Comparison of ENCODE assay signal across 9 mouse cellular contexts in the genomic region with DNA sequence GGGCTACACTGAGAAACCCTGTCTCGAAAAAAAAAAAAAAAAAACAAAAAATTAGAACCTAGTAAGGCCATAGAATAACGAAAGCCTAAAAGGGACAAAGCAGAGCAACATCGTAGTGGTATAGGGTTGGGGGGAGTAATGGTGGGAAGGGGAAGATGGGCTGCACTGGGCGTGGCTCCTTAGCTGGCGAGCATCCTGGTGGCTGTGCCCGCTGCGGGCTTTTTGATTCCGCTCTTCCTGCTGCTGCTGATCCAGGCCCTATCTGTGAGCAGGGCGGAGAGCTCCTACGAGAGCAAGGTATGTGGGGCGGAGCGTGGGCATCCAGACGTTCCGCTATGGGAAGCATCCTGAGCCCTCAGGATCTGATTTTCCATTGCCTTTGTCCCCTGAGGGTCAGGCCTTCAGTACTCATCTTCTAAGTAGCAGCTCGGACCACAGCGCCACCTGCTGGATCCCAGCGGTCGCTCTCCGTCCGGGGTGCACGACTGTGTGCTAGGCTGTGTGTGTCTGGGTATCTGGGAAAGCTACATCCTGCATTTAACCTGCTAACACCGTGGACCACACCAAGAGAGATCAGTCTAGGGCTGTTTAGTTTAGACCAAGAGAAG. TPM values are rescaled to one million over a fixed set of nuclear protein-coding genes. Genes with fewer than 3 reads are reported as not detected.
A peak's percentile ranks its signal among the peaks of the same experiment; 100 is the strongest.
DNase-seq lines count a peak whose midpoint lies in the region; ATAC-seq lines count a peak whose summit lies in the region.
"Had no signal": no experiment of that assay in that cellular context is flagged by ENCODE, and none has a peak within 500 bp of the region (broad histone marks: within the 10 kb centered on the region; RNA-seq: fewer than 3 reads in every experiment).

No protein-coding gene starts in this region.

- H3K27ac ChIP-seq in hindbrain, embryonic 12.5 days: no peak overlapping the region

- WGBS in hindbrain, embryonic 12.5 days: 10% methylated on average over 22 of the region's 22 CpGs

- no peaks in the 10 kb centered on the region for H3K4me1 ChIP-seq in hindbrain, embryonic 12.5 days

- 0 out of 2 replicates have a peak, but pooled peaks cover 3% of the 10 kb centered on the region for H3K27me3 ChIP-seq in hindbrain, embryonic 12.5 days

- H3K9ac ChIP-seq in hindbrain, embryonic 12.5 days: peak overlapping the region; percentile 59; the same call in 1 of the 2 replicates

- H3K36me3 ChIP-seq in hindbrain, embryonic 12.5 days: no peaks in the 10 kb centered on the region

- H3K4me2 ChIP-seq in hindbrain, embryonic 12.5 days (replicated peaks): peak overlapping the region; percentile 63

- ATAC-seq in hindbrain, embryonic 12.5 days (ENCODE audit: low FRiP score): peak; percentile 94

- peak; percentile 88 for DNase-seq in MN1 (ENCODE audit: low spot score)
- DNase-seq in cerebellum, adult 9-10 months: peak; percentile 91
- DNase-seq in frontal cortex, adult 2 months (ENCODE audit: extremely low spot score in 1 of 2, low spot score in 1 of 2): peak; percentile 44 to 93
- DNase-seq in layer of hippocampus, postnatal 36 days: peak; percentile 84 to 86
- DNase-seq in lung, postnatal 36 days: peak; percentile 89
- DNase-seq in retina, postnatal 7 days (ENCODE audit: low read depth, low spot score): peak; percentile 73
- DNase-seq in urinary bladder, adult 18-20 months (ENCODE audit: low spot score in 2 of 2): peak; percentile 58 to 85

- peak overlapping the region; percentile 37 for H3K4me3 ChIP-seq in hindbrain, embryonic 12.5 days
- H3K4me3 ChIP-seq: myocyte had no signal

- H3K9me3 ChIP-seq in hindbrain, embryonic 12.5 days (replicated peaks): no peaks in the 10 kb centered on the region

RNA-seq across cellular contexts. Expression of a gene that starts 3.5 kb away (rescaled TPM):
- not detected in 2 replicates for polyA plus RNA-seq in frontal cortex, adult 2 months (2012; rRNA removed)
- polyA plus RNA-seq in hindbrain, embryonic 12.5 days (2016; fragmentation: Nextera tagmentation; extraction: Ambion mirVana): not detected in 2 replicates
- not detected for total RNA-seq in layer of hippocampus, postnatal 36 days (2021)
- polyA plus RNA-seq: myocyte had no signal

RNA-seq across cellular contexts. Expression of a gene that starts 11.9 kb away (rescaled TPM):
- 0.04 TPM in 1 of 2 replicates, not detected in the other for polyA plus RNA-seq in frontal cortex, adult 2 months (2012; rRNA removed)
- polyA plus RNA-seq in hindbrain, embryonic 12.5 days (2016; fragmentation: Nextera tagmentation; extraction: Ambion mirVana): 0.09 and 0.14 TPM in 2 replicates
- total RNA-seq in layer of hippocampus, postnatal 36 days (2021): not detected
